Mouse (Mus musculus) olfactory bulb, adult 2 months (tissue): Measurements from ENCODE around the gene Prdm16. TPM values are rescaled to one million over a fixed set of nuclear protein-coding genes. Genes with fewer than 3 reads are reported as not detected.

Experiments used
- H3K27ac ChIP-seq: fragments of 200-500 bp; 2 replicates; pipeline ENCODE4 v1.5.1; 2012; ENCODE audit warnings: low read depth, low read length; ENCODE audit not compliant: insufficient read depth
- H3K4me1 ChIP-seq: fragments of 200-500 bp; 2 replicates; pipeline ENCODE4 v1.6.1; 2012; ENCODE audit warnings: low read length; ENCODE audit not compliant: control insufficient read depth, insufficient read depth
- H3K4me3 ChIP-seq: fragments of 200-500 bp; 2 replicates; pipeline ENCODE4 v1.5.1; 2012; ENCODE audit warnings: mild to moderate bottlenecking, low read depth, low read length, moderate library complexity; ENCODE audit not compliant: insufficient read depth
- CTCF ChIP-seq: fragments of 200-500 bp; IDR thresholded peaks from 2 replicates; pipeline ENCODE4 v1.5.1; 2012; ENCODE audit warnings: low read depth, mild to moderate bottlenecking, low read length, moderate library complexity; ENCODE audit not compliant: insufficient read depth
- POLR2A ChIP-seq: fragments of 200-500 bp; IDR thresholded peaks from 2 replicates; pipeline ENCODE4 v1.6.1; 2012; ENCODE audit warnings: mild to moderate bottlenecking, low read depth, low read length, moderate library complexity; ENCODE audit not compliant: insufficient read depth
- WGBS: fragments of 180-500 bp; shearing (Covaris S2); methylation state at CpG from one replicate; pipeline ENCODE4 v1.1.7; 2018; 5-methylcytosine and 5-hydroxymethylcytosine counted together
- polyA plus RNA-seq: library from polyadenylated mRNA; stranded (reverse); fragments of >200 nt; gene quantifications from 2 replicates; pipeline ENCODE4 v1.2.4, GENCODE M21; 2012; ENCODE audit warnings: low replicate concordance; ENCODE audit not compliant: missing spikeins, insufficient read depth, insufficient read length

The Prdm16 gene
- polyA plus RNA-seq = not detected in 2 replicates

DNA sequence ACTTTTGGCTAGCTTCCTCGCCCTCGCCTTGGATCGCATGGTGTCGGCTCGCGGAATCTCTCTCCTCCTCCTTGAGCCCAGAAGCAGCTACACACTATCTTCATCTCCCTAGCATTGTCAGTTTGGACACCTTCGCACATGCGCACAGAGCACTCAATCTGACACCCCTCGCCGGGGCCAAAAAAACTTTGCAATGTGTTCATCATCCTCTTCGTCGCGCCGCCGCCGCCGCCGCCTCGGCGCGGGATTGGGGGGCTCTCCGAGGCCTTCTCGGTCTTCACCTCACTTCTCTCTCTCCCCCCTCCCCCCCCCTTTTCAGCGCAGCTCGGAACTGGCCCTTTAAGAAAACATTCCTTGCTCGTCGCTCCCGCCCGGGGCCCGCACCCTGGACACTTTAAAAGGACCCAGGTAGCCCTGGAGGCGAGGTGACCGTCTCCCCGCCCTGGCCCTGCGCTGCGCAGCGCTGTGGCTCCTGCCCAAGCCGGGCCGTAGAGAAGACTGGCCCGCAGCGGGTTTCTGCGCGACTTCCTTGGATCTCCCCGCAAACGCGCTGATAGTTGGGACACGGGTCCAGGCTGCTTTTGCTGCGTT, at the start of gene Prdm16:
Prdm16 (minus strand) TSS at position 153 of the 591 bp plus-strand sequence.
- peaks cover 20% of the 10 kb centered on the region for H3K4me1 ChIP-seq

DNA sequence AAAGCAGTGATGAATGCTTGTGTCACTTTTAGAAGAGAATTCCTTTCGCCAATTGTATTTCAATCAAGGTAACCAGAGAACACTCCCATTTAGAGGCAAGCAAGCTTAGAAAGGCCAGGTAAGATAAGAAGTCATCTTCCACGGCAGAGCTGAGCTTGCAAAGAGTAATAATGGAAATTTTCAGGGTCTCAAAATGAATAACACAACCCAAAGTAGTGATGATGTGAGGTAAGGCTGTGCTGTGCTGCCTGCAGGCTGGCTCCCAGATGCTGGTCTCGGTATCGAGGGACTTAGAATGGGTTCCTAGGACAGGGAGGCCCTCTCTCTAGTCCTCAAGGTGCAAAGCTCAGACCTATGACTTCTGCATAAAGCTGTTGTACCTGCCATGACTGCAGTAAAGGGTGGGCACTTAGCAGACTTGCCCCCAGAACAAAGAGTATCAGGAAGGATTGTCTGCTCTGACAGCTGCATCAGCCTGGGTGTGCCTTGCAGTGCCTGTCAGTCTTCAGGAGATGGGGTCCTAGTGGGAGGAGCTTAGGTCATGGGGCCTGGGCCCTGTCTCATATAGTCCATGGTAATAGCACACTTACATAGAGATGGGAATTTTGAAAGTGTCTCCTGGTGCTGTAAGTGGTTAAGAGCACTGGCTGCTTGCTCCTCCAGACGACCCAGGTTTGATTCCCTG, 46.5 kb upstream of the Prdm16 start:
- Histone ChIP-seq H3K4me3 (no peak overlapping the region), H3K4me1 (no peaks in the 10 kb centered on the region), H3K27ac (no peak overlapping the region)
- TF ChIP-seq CTCF (no peak), POLR2A (no peak)
- 92% methylated on average over 5 of the region's 5 CpGs for WGBS

More for the DNA sequence above, at the start of gene Prdm16:
- H3K27ac ChIP-seq = peak within 1 kb of the TSS; percentile 6; the same call in 1 of the 2 replicates
- peak within 1 kb of the TSS; percentile 41 for H3K4me3 ChIP-seq
- 0 out of 2 replicates have a peak, but pooled peaks have one; percentile 26 for TF ChIP-seq POLR2A
- TF ChIP-seq CTCF = no peak
- 1% methylated on average over 47 of the region's 47 CpGs for WGBS

DNA sequence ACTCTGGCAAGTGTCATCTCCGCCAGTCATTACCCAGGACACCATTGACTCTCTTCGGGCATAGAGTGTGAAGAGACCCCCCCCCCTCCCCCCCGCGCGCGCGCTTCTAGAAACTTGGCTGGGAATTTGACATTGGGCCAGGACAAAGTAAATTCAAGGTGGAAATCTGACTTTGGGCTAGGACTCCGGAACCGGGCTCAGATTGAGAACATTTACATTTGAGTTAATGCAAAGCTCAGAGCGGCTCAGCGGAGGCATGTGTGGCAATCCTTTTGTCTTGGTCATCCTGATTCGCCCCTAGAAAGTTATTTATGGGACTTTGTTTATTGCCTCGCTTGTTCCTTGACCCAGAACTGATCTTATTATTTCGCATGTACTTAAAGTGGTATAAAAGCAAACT, 45.6 kb upstream of the Prdm16 start:
- H3K4me1 ChIP-seq = no peaks in the 10 kb centered on the region
- no peak overlapping the region for H3K4me3 ChIP-seq
- no peak for TF ChIP-seq CTCF
- TF ChIP-seq POLR2A = no peak
- no peak overlapping the region for H3K27ac ChIP-seq
- 57% methylated on average over 14 of the region's 14 CpGs for WGBS

DNA sequence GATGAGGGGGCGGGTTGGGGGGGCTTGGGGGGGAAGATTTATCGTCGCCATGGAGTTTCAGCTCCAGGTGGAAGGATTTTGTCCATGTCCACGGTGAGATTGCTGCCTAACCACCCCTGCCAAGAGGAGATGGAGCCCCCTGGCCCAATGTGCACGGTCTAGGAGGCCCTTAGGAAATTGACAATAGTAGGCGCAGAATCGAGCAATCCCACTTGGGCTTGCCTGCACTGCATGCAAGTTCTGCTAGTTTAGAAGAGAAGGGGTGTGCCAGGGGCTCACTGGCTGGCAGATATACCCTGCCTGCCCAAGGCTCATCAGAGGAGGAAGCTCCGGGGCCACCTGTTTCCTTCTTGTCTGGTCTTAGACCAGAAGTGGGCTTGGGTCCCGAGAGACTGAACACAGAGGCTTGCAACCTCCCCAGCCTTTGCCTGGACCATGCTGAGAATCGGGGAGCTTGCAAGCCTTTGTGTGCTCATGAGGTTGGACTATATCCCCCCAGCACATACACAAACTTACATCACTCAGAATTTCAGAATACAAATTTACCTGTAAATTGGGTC, 38.8 kb upstream of the Prdm16 start:
- 58% methylated on average over 10 of the region's 10 CpGs for WGBS
- 0 out of 2 replicates have a peak, but pooled peaks cover 4% of the 10 kb centered on the region for H3K4me1 ChIP-seq
- H3K27ac ChIP-seq = no peak overlapping the region
- no peak overlapping the region for H3K4me3 ChIP-seq
- TF ChIP-seq CTCF = no peak
- TF ChIP-seq POLR2A = no peak

DNA sequence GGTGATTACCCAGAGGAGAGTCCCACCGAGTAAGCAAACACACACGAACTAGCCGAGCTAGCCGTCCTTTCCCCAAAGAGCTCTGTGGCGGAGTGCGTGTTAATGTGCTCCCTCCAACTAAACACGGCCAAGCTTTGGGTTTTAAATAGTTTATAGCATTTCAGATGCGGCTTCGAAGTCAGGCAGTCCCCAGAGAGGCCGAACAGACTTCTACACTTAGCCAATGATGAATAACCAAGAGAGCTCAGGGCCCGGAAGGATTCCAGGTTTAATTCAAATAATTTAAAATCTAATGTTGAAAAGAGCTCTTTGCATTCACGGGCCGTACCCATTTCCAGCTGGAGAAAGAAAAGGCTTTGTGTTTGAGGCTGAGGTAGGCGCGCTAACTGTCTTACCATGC, 38.3 kb upstream of the Prdm16 start:
- Histone ChIP-seq H3K4me3 (no peak overlapping the region), H3K27ac (no peak overlapping the region), H3K4me1 (0 out of 2 replicates have a peak, but pooled peaks cover 4% of the 10 kb centered on the region)
- 25% methylated on average over 15 of the region's 15 CpGs for WGBS
- TF ChIP-seq CTCF = no peak
- TF ChIP-seq POLR2A = no peak

DNA sequence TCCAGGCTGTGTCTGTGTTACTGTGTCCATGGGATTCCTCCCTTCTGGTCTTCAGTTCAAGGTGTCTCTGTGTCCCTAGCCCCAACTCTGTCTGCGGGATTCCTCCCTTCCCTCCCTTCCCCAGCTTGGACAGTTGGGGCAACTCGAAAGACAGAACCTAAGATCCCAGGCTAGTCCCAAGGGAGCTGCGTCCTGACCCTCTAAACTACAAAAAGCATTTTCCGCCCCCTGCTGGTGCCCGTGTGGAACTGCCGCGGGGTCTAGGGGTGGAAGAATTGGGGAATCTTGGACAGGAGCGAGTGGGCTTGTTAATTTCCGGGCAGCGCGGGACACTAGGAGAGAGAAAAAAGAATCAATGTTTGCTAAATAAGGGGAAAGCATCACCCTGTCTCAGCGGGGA, 37.9 kb upstream of the Prdm16 start:
- H3K4me3 ChIP-seq = no peak overlapping the region
- 4% methylated on average over 12 of the region's 12 CpGs for WGBS

DNA sequence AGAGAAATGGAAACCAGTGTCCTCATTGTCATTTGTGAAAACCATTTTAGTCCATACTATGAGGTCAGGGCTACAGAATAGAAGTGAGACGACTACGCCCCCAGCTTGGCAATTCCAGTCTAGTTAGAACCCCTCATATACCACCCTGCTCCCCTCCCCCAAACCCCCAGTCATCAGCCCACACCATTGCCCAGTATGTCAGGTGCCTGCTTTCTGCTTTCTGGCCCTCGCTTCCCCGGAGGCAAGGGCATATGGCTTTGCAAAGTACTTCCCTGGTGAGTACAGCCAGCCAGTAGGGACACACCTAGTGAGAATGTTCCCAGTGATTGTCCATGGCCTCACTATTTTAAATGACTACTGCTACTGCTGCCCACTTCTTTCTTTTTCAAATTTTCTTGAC, 37.3 kb upstream of the Prdm16 start:
- TF ChIP-seq POLR2A (no peak), CTCF (no peak)
- Histone ChIP-seq H3K4me1 (0 out of 2 replicates have a peak, but pooled peaks cover 4% of the 10 kb centered on the region), H3K27ac (no peak overlapping the region), H3K4me3 (no peak overlapping the region)
- WGBS = 85% methylated on average over 4 of the region's 4 CpGs

More for the DNA sequence above, 37.9 kb upstream of the Prdm16 start:
- Histone ChIP-seq H3K4me1 (0 out of 2 replicates have a peak, but pooled peaks cover 4% of the 10 kb centered on the region), H3K27ac (no peak overlapping the region)
- TF ChIP-seq POLR2A (no peak), CTCF (peak; percentile 89)

DNA sequence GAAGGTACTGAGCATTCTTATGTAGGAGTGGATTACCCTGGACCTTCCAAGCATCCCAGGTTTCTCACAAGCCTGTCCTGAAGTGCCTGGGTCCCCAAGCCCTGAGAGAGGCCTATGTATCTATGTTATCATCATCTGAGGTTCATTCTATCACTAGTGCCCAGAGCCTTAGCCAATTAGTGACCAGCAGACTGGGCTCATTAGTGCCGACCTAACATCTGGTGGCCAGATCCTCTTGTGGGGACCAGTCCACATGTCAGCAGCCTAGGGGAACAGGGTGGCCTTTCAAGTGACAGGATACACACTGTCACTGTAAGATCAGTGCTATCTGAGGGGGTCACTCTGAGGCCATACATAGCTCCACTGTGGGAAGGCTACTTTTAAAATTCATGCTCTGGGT, 35.4 kb upstream of the Prdm16 start:
- H3K4me3 ChIP-seq = no peak overlapping the region
- no peak overlapping the region for H3K27ac ChIP-seq
- 74% methylated on average over 1 of the region's 1 CpGs for whole genome bisulfite sequencing
- H3K4me1 ChIP-seq = 0 out of 2 replicates have a peak, but pooled peaks cover 4% of the 10 kb centered on the region
- TF ChIP-seq CTCF = no peak
- TF ChIP-seq POLR2A = no peak

DNA sequence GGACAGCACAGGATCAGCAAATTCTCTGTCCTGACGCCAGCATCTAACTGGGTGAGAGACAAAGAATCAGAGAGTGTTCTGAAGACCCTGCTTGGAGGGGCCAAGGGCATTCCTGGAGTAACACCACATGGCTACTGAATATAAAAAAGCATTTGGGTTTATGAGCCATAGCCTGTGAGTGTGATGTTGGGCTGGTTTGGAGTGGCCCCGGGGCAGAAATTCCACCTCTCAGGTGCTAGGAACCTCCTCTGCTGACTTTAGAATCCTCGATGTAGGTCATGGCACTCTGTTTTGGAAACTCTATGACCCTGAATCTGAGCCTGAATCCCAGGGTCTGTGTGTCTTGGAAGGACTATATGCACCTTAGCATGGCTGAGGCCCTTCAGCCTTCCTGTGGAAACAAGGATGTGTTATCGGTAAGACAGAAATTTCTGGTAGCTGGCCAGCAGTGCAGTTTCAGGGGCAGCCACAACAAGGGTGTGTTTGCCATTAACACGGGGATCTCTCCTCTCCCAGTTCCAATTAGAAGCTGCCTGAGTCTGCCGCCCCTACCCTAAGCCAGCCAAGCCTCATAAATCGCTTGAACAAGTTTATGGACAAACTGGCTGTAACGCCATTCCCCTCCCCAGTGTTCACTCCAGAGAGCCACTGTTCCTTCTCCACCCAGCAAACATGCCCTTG, 34.7 kb upstream of the Prdm16 start:
- Histone ChIP-seq H3K4me1 (0 out of 2 replicates have a peak, but pooled peaks cover 4% of the 10 kb centered on the region), H3K4me3 (no peak overlapping the region), H3K27ac (no peak overlapping the region)
- 80% methylated on average over 8 of the region's 8 CpGs for WGBS
- no peak for TF ChIP-seq POLR2A
- TF ChIP-seq CTCF = no peak
